Mouse (Mus musculus) heart, adult 10 weeks (tissue): ENCODE data around the gene Ms4a6d. TPM values are rescaled to one million over a fixed set of nuclear protein-coding genes. Genes with fewer than 3 reads are reported as not detected.

Experiments used
- polyA plus RNA-seq: library from polyadenylated mRNA; stranded (reverse); fragments of 350-450 nt; fragmentation: Illumina TruSeq; extraction: RNeasy Lipid Tissue Mini Kit (QIAGEN cat#74804); gene quantifications from one replicate; pipeline ENCODE4 v1.2.3, GENCODE M21; 2014; ENCODE audit warnings: low read depth, low replicate concordance

Ms4a6d gene
- polyA plus RNA-seq, result 4.2 TPM

GRCm38 (mm10) chr19:11604603-11605002, at the start of gene Ms4a6d:
Gene Ms4a6d (minus strand): TSS chr19:11604849.

GRCm38 (mm10) chr19:11640732-11641131, 36.1 kb upstream of the Ms4a6d start, which contains the start of gene Ms4a3:
Gene Ms4a3 (minus strand): TSS chr19:11640851.

GRCm38 (mm10) chr19:11623551-11623950, 18.9 kb upstream of the Ms4a6d start, which contains the start of gene Ms4a2:
Gene Ms4a2 (minus strand): TSS chr19:11623719.

Other genes with a start within 250 kb of the Ms4a6d start
- 3.3 TPM for gene Ms4a4a, start 229.3 kb downstream of the Ms4a6d start, polyA plus RNA-seq
- 0.71 TPM for gene Ms4a4c, start 200.1 kb downstream of the Ms4a6d start, polyA plus RNA-seq
- gene Ms4a4b, start 161.3 kb downstream of the Ms4a6d start, polyA plus RNA-seq, result 0.76 TPM
- gene Ms4a6c, start 135.5 kb downstream of the Ms4a6d start, polyA plus RNA-seq, result 7.1 TPM
- gene Gm8369, start 118.9 kb downstream of the Ms4a6d start, polyA plus RNA-seq, result not detected
- gene Ms4a6b, start 88.3 kb downstream of the Ms4a6d start, polyA plus RNA-seq, result 4.7 TPM
- gene Ms4a4d, start 68.0 kb downstream of the Ms4a6d start, polyA plus RNA-seq, result 17.2 TPM
- gene Ms4a2, start 18.9 kb upstream of the Ms4a6d start, polyA plus RNA-seq, result not detected
- not detected for gene Ms4a3, start 36.0 kb upstream of the Ms4a6d start, polyA plus RNA-seq
- not detected for gene Oosp2, start 55.7 kb upstream of the Ms4a6d start, polyA plus RNA-seq
- not detected for gene Oosp1, start 86.3 kb upstream of the Ms4a6d start, polyA plus RNA-seq
- not detected for gene Oosp3, start 92.2 kb upstream of the Ms4a6d start, polyA plus RNA-seq
- not detected for gene Gif, start 142.7 kb upstream of the Ms4a6d start, polyA plus RNA-seq
- 100 TPM for gene Mrpl16, start 165.5 kb upstream of the Ms4a6d start, polyA plus RNA-seq
- 6.6 TPM for gene Stx3, start 214.6 kb upstream of the Ms4a6d start, polyA plus RNA-seq
- not detected for gene Olfr1417, start 234.4 kb upstream of the Ms4a6d start, polyA plus RNA-seq